In genomic region chr16:50045552-50046547, GRCm38 (mm10) we compare ENCODE assay signal across 8 mouse cellular contexts.
DNase-seq lines count a peak whose midpoint lies in the region; ATAC-seq and TF ChIP-seq lines count a peak whose summit lies in the region.

No protein-coding gene starts in this region.

- peak overlapping the region; percentile 36; the same call in 1 of the 2 replicates for H3K9ac ChIP-seq in heart, embryonic 11.5 days (ENCODE audit: low read depth, low read length)
- H3K9ac ChIP-seq in kidney, embryonic 15.5 days = no peak overlapping the region
- H3K9ac ChIP-seq in limb, embryonic 14.5 days (ENCODE audit: low read depth, low read length, severe bottlenecking) = no peak overlapping the region
- H3K9ac ChIP-seq in midbrain, embryonic 15.5 days = peak overlapping the region; percentile 26; the same call in 1 of the 2 replicates

- DNase-seq in B cell, adult 2 months = peak; percentile 81
- DNase-seq in limb, embryonic 14.5 days (ENCODE audit: low spot score) = peak; percentile 70
- DNase-seq in spleen, postnatal 10 days (ENCODE audit: low spot score in 2 of 2) = peak; percentile 48 to 77

- ATAC-seq in heart, embryonic 11.5 days (replicated peaks; ENCODE audit: insufficient number of reproducible peaks, low FRiP score, low TSS enrichment) = no peak
- peak; percentile 92 for ATAC-seq in kidney, embryonic 15.5 days (replicated peaks; ENCODE audit: low FRiP score)
- ATAC-seq in limb, embryonic 14.5 days (ENCODE audit: low FRiP score, low read depth) = peak; percentile 82; the same call in 1 of the 2 replicates
- peak; percentile 92 for ATAC-seq in midbrain, embryonic 15.5 days (replicated peaks)

- peaks cover 8% of the 10 kb centered on the region for H3K4me1 ChIP-seq in bone marrow macrophage, adult 2 months (ENCODE audit: control insufficient read depth, insufficient read depth, low read length)
- H3K4me1 ChIP-seq in embryonic fibroblast, embryonic 13.5 days (ENCODE audit: control insufficient read depth, insufficient read depth, low read length) = no peaks in the 10 kb centered on the region
- no peaks in the 10 kb centered on the region for H3K4me1 ChIP-seq in heart, embryonic 11.5 days (ENCODE audit: control insufficient read depth, insufficient read depth, low read length)
- peaks cover 4% of the 10 kb centered on the region for H3K4me1 ChIP-seq in kidney, embryonic 15.5 days
- H3K4me1 ChIP-seq in limb, embryonic 14.5 days (ENCODE audit: control insufficient read depth, insufficient read depth, low read length) = no peaks in the 10 kb centered on the region; the same call in 1 of the 2 replicates
- peaks cover 4% of the 10 kb centered on the region; the same call in 1 of the 2 replicates for H3K4me1 ChIP-seq in midbrain, embryonic 15.5 days

- peak overlapping the region; percentile 64 for H3K4me2 ChIP-seq in heart, embryonic 11.5 days
- H3K4me2 ChIP-seq in kidney, embryonic 15.5 days = peak overlapping the region; percentile 67
- H3K4me2 ChIP-seq in limb, embryonic 14.5 days (replicated peaks; ENCODE audit: low read depth, low read length, severe bottlenecking) = peak overlapping the region; percentile 49
- H3K4me2 ChIP-seq in midbrain, embryonic 15.5 days = peak overlapping the region; percentile 55

- peak; percentile 94 for TF ChIP-seq CTCF in bone marrow macrophage, adult 2 months (IDR thresholded peaks at IDR 0.05; ENCODE audit: low read depth, low read length)
- TF ChIP-seq CTCF in embryonic fibroblast, embryonic 13.5 days (IDR thresholded peaks at IDR 0.05; ENCODE audit: borderline replicate concordance, insufficient read depth, low read length) = peak; percentile 50; the same call in 1 of the 2 replicates

- peak overlapping the region; percentile 50 for H3K4me3 ChIP-seq in bone marrow macrophage, adult 2 months (ENCODE audit: insufficient read depth, low read length)
- H3K4me3 ChIP-seq in embryonic fibroblast, embryonic 13.5 days (ENCODE audit: insufficient read depth, low read length) = peak overlapping the region; percentile 8; the same call in 1 of the 2 replicates
- peak overlapping the region; percentile 26 for H3K4me3 ChIP-seq in heart, embryonic 11.5 days (ENCODE audit: low read depth, low read length)
- H3K4me3 ChIP-seq in kidney, embryonic 15.5 days (replicated peaks) = peak overlapping the region; percentile 44
- peak overlapping the region; percentile 30 for H3K4me3 ChIP-seq in limb, embryonic 14.5 days (replicated peaks; ENCODE audit: low read length)
- peak overlapping the region; percentile 37 for H3K4me3 ChIP-seq in midbrain, embryonic 15.5 days

- no peaks in the 10 kb centered on the region for H3K27me3 ChIP-seq in heart, embryonic 11.5 days (ENCODE audit: control insufficient read depth, insufficient read depth, low read length)
- H3K27me3 ChIP-seq in kidney, embryonic 15.5 days = no peaks in the 10 kb centered on the region
- no peaks in the 10 kb centered on the region for H3K27me3 ChIP-seq in limb, embryonic 14.5 days (ENCODE audit: control insufficient read depth, insufficient read depth, low read length)
- no peaks in the 10 kb centered on the region for H3K27me3 ChIP-seq in midbrain, embryonic 15.5 days (replicated peaks)

- no peaks in the 10 kb centered on the region for H3K9me3 ChIP-seq in heart, embryonic 11.5 days (replicated peaks; ENCODE audit: control insufficient read depth, low read length)
- no peaks in the 10 kb centered on the region for H3K9me3 ChIP-seq in kidney, embryonic 15.5 days (replicated peaks)
- H3K9me3 ChIP-seq in limb, embryonic 14.5 days (ENCODE audit: control insufficient read depth, low read length) = no peaks in the 10 kb centered on the region
- H3K9me3 ChIP-seq in midbrain, embryonic 15.5 days = no peaks in the 10 kb centered on the region

- no peak for TF ChIP-seq POLR2A in bone marrow macrophage, adult 2 months (IDR thresholded peaks at IDR 0.05; ENCODE audit: borderline replicate concordance, low read depth, low read length)
- no peak for TF ChIP-seq POLR2A in embryonic fibroblast, embryonic 13.5 days (IDR thresholded peaks at IDR 0.05; ENCODE audit: low read depth, low read length)
- no peak for TF ChIP-seq POLR2A in limb, embryonic 14.5 days (IDR thresholded peaks at IDR 0.05; ENCODE audit: borderline replicate concordance, extremely low read depth, insufficient read depth, insufficient read length)

- H3K36me3 ChIP-seq in heart, embryonic 11.5 days (ENCODE audit: control insufficient read depth, insufficient read depth, low read length) = no peaks in the 10 kb centered on the region
- H3K36me3 ChIP-seq in kidney, embryonic 15.5 days = no peaks in the 10 kb centered on the region
- no peaks in the 10 kb centered on the region for H3K36me3 ChIP-seq in limb, embryonic 14.5 days (ENCODE audit: control insufficient read depth, insufficient read depth, low read length)
- H3K36me3 ChIP-seq in midbrain, embryonic 15.5 days (replicated peaks) = no peaks in the 10 kb centered on the region

- no peak overlapping the region for H3K27ac ChIP-seq in bone marrow macrophage, adult 2 months (ENCODE audit: insufficient read depth, low read depth, low read length)
- no peak overlapping the region for H3K27ac ChIP-seq in embryonic fibroblast, embryonic 13.5 days (ENCODE audit: insufficient read depth, low read length)
- no peak overlapping the region for H3K27ac ChIP-seq in heart, embryonic 11.5 days (ENCODE audit: low read depth, low read length)
- H3K27ac ChIP-seq in kidney, embryonic 15.5 days = no peak overlapping the region
- H3K27ac ChIP-seq in limb, embryonic 14.5 days (replicated peaks; ENCODE audit: low read depth, low read length) = no peak overlapping the region
- no peak overlapping the region for H3K27ac ChIP-seq in midbrain, embryonic 15.5 days

- 9% methylated on average over 32 of the region's 32 CpGs for WGBS in heart, embryonic 11.5 days (ENCODE audit: insufficient replicate concordance)
- 13% methylated on average over 32 of the region's 32 CpGs for WGBS in kidney, embryonic 15.5 days
- WGBS in limb, embryonic 14.5 days = 12% methylated on average over 32 of the region's 32 CpGs
- 9% methylated on average over 32 of the region's 32 CpGs for WGBS in midbrain, embryonic 15.5 days

Comparison
In these comparisons a context has a peak if more than half of its experiments do, and no peak if none do; other contexts are left out.
1. H3K9ac ChIP-seq: peak in heart, embryonic 11.5 days (single experiment) and midbrain, embryonic 15.5 days (single experiment); none in kidney, embryonic 15.5 days (single experiment) and limb, embryonic 14.5 days (single experiment).
2. Peak in every context shown above with its lines, with median percentiles within 50 percentile points of each other: DNase-seq, H3K4me3 ChIP-seq and H3K4me2 ChIP-seq.